Mouse (Mus musculus): ENCODE measurements around the gene Foxm1. TPM values are rescaled to one million over a fixed set of nuclear protein-coding genes. Genes with fewer than 3 reads are reported as not detected.

Foxm1 gene
- total and polyA plus RNA-seq, 2 experiments from 2014 or later: 3.9 to 7.3 TPM

- ATAC-seq (no peak), DNase-seq (no peak)
- Histone ChIP-seq H3K9ac (no peak overlapping the region), H3K27me3 (ENCODE audit: insufficient read depth, low read length) (no peaks in the 10 kb centered on the region), H3K9me3 (ENCODE audit: low read length) (no peaks in the 10 kb centered on the region), H3K36me3 (ENCODE audit: insufficient read depth) (no peaks in the 10 kb centered on the region), H3K4me3 (ENCODE audit: low read depth, low read length) (no peak overlapping the region), H3K27ac (ENCODE audit: low read depth, low read length) (no peak overlapping the region), H3K4me1 (ENCODE audit: insufficient read depth) (no peaks in the 10 kb centered on the region), H3K4me2 (ENCODE audit: low read depth) (no peak overlapping the region)
- TF ChIP-seq CTCF (IDR thresholded peaks at IDR 0.05; ENCODE audit: low read depth): no peak
- 83% methylated on average over 1 of the region's 1 CpGs for WGBS
These were observed 26.4 kb downstream of the Foxm1 start for GRCm38 (mm10) chr6:128389185-128389584.

DNA sequence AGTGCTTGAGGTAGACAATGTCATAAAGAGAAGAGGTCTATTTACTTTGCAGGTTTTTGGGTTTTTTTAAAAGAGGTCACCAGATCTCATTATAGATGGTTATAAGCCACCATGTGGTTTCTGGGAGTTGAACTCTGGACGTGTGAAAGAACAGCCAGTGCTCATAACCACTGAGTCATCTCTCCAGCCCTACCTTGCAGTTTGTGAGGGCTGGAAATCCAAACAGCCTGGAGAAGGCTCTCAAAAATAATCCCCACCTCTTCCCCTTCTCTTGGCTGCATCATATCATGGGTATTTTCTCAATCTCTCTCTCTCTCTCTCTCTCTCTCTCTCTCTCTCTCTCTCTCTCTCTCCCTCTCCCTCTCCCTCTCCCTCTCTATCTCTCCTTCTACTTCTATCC is 27.9 kb downstream of the Foxm1 start:
- Histone ChIP-seq H3K4me2 (ENCODE audit: low read depth) (no peak overlapping the region), H3K9me3 (ENCODE audit: low read length) (no peaks in the 10 kb centered on the region), H3K36me3 (ENCODE audit: insufficient read depth) (no peaks in the 10 kb centered on the region), H3K4me1 (ENCODE audit: insufficient read depth) (no peaks in the 10 kb centered on the region), H3K27ac (ENCODE audit: low read depth, low read length) (no peak overlapping the region), H3K4me3 (ENCODE audit: low read depth, low read length) (no peak overlapping the region), H3K9ac (no peak overlapping the region), H3K27me3 (ENCODE audit: insufficient read depth, low read length) (no peaks in the 10 kb centered on the region)
- ATAC-seq (no peak), DNase-seq (no peak)
- 51% methylated on average over 1 of the region's 1 CpGs for WGBS
- TF ChIP-seq CTCF (IDR thresholded peaks at IDR 0.05; ENCODE audit: low read depth): no peak

DNA sequence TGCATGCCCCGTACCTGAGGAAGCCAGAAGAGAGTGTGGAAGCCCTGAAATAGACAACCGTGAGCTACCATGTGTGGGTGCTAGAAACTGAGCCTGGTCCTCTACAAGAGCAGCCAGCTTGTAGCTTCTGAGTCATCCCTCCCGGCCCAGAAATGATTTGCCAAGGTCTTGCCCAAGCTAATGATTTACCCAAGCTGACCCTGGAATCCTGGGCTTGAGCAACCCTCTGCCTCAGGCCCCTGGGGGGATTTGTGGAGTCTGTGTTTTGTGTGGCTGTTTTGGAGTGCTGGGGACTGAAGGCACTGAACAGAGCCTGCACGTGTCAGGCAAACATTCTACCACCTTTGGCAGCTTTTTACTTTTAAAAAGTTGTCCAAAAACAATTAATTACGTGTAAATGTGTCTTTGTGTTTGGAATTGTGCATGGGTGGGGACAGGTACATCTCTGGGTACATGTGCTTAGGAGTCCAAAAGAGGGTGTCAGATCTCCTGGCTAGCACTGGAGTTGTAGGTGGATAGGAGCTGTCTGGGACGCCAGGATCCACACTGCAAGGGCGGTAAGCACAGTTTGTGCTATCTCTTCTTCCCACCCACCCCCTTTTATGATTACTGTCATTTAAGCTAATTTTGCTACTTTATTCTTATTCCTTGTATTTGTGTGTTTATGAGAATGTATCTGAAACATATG is 35.0 kb downstream of the Foxm1 start:
- no peak for TF ChIP-seq CTCF (IDR thresholded peaks at IDR 0.05; ENCODE audit: low read depth)

GRCm38 (mm10) chr6:128398996-128399395 is 36.2 kb downstream of the Foxm1 start, which contains the start of gene Nrip2:
Nrip2 (plus strand) TSS chr6:128399296.
- Histone ChIP-seq H3K9me3 (ENCODE audit: low read length) (no peaks in the 10 kb centered on the region), H3K9ac (peak within 1 kb of the TSS; percentile 46), H3K27me3 (ENCODE audit: insufficient read depth, low read length) (no peaks in the 10 kb centered on the region), H3K27ac (ENCODE audit: low read depth, low read length) (peak within 1 kb of the TSS; percentile 48), H3K4me2 (ENCODE audit: low read depth) (peak within 1 kb of the TSS; percentile 49), H3K4me1 (ENCODE audit: insufficient read depth) (0 out of 2 replicates have a peak, but pooled peaks cover 5% of the 10 kb centered on the region), H3K36me3 (ENCODE audit: insufficient read depth) (no peaks in the 10 kb centered on the region), H3K4me3 (ENCODE audit: low read depth, low read length) (peak within 1 kb of the TSS; percentile 29)
- 82% methylated on average over 3 of the region's 3 CpGs for WGBS
- no peak for DNase-seq
- ATAC-seq: no peak
- no peak for TF ChIP-seq CTCF (IDR thresholded peaks at IDR 0.05; ENCODE audit: low read depth)

More for the DNA sequence above, 35.0 kb downstream of the Foxm1 start:
- no peaks in the 10 kb centered on the region for H3K9me3 ChIP-seq (ENCODE audit: low read length)
- 80% methylated on average over 7 of the region's 7 CpGs for WGBS
- 0 out of 2 replicates have a peak, but pooled peaks cover 5% of the 10 kb centered on the region for H3K4me1 ChIP-seq (ENCODE audit: insufficient read depth)
- H3K9ac ChIP-seq: no peak overlapping the region
- H3K4me2 ChIP-seq (ENCODE audit: low read depth): no peak overlapping the region
- no peak for ATAC-seq
- no peaks in the 10 kb centered on the region for H3K27me3 ChIP-seq (ENCODE audit: insufficient read depth, low read length)
- H3K27ac ChIP-seq (ENCODE audit: low read depth, low read length): no peak overlapping the region
- no peak for DNase-seq
- no peak overlapping the region for H3K4me3 ChIP-seq (ENCODE audit: low read depth, low read length)
- no peaks in the 10 kb centered on the region for H3K36me3 ChIP-seq (ENCODE audit: insufficient read depth)

DNA sequence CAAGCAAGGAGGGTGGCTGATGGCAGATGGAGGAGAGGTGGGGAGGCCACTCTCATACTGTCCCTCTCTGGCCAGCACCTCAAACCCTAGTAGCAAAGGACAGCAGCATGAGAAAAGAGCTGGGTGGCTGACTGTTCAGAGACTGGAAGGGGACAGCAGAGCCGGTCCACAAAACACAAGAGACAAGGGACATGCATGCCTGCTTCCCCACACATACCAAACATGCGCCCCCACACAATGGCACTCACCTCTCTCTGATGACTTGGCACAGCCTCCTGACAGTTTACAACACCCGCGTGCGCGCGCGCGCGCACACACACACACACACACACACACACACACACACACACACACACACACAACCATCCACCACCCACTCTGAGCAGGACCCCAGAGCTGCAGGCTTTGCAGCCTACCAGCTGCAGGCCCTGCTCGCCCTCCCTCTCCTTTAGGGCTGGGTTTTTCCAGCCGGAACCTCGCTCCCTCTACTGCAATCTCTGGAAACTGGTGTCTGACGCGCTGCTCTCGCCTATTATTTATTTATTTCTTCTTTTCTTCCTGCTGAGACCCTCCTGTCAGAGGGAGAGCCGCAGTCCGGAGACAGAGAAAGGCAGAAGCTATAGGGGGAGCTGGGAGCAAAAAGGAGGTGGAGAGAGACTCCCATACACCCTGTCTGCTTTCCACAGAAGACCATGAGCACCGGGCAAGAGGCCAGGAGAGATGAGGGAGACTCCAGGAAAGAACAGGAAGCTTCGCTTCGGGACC is 36.8 kb downstream of the Foxm1 start:
- TF ChIP-seq CTCF (IDR thresholded peaks at IDR 0.05; ENCODE audit: low read depth): no peak; the same call in 1 of the 2 replicates
- peak; percentile 96 for ATAC-seq

DNA sequence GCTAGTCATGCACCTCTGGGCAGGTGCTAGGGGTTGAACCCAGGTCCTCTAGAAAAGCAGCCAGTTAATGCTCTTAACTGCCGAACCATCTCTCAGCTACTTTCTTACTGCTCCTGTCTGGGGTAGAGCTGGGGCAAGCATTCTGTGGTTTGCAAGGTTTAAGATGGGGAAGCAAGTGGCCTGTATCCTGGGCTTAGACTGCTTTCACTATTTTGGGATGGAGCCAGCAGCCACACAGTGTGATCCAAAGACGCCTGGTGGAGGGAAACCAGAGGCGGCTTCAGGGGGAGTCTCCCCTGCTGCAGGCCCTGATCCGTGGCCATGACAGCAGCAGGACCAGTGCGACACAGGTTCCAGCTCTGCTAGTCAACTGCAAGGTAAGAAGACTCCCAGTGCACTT is 41.9 kb downstream of the Foxm1 start:
- WGBS: 45% methylated on average over 5 of the region's 5 CpGs
- Histone ChIP-seq H3K27ac (ENCODE audit: low read depth, low read length) (no peak overlapping the region), H3K27me3 (ENCODE audit: insufficient read depth, low read length) (no peaks in the 10 kb centered on the region), H3K4me2 (ENCODE audit: low read depth) (no peak overlapping the region), H3K36me3 (ENCODE audit: insufficient read depth) (peaks cover 28% of the 10 kb centered on the region), H3K9me3 (ENCODE audit: low read length) (no peaks in the 10 kb centered on the region), H3K9ac (no peak overlapping the region), H3K4me3 (ENCODE audit: low read depth, low read length) (no peak overlapping the region), H3K4me1 (ENCODE audit: insufficient read depth) (0 out of 2 replicates have a peak, but pooled peaks cover 5% of the 10 kb centered on the region)
- TF ChIP-seq CTCF (IDR thresholded peaks at IDR 0.05; ENCODE audit: low read depth): no peak
- ATAC-seq: peak; percentile 16; the same call in 1 of the 2 replicates
- DNase-seq: no peak

More for the DNA sequence above, 36.8 kb downstream of the Foxm1 start:
- H3K9ac ChIP-seq: peak overlapping the region; percentile 46
- H3K36me3 ChIP-seq (ENCODE audit: insufficient read depth): no peaks in the 10 kb centered on the region
- H3K27ac ChIP-seq (ENCODE audit: low read depth, low read length): peak overlapping the region; percentile 48
- H3K4me1 ChIP-seq (ENCODE audit: insufficient read depth): 0 out of 2 replicates have a peak, but pooled peaks cover 5% of the 10 kb centered on the region
- H3K27me3 ChIP-seq (ENCODE audit: insufficient read depth, low read length): no peaks in the 10 kb centered on the region
- H3K4me2 ChIP-seq (ENCODE audit: low read depth): peak overlapping the region; percentile 49
- 36% methylated on average over 21 of the region's 21 CpGs for WGBS
- DNase-seq: peak; percentile 77
- no peaks in the 10 kb centered on the region for H3K9me3 ChIP-seq (ENCODE audit: low read length)
- H3K4me3 ChIP-seq (ENCODE audit: low read depth, low read length): peak overlapping the region; percentile 29

Measured in forebrain, postnatal 0 days (tissue).